30 mouse cellular contexts compared by ENCODE assay signal in genomic region chr3:65353263-65354037, GRCm38 (mm10). TPM values are rescaled to one million over a fixed set of nuclear protein-coding genes. Genes with fewer than 3 reads are reported as not detected.
DNase-seq lines count a peak whose midpoint lies in the region; ATAC-seq lines count a peak whose summit lies in the region.
"Had no signal": no experiment of that assay in that cellular context is flagged by ENCODE, and none has a peak within 500 bp of the region (broad histone marks: within the 10 kb centered on the region; RNA-seq: fewer than 3 reads in every experiment).

No protein-coding gene starts in this region.

- no peak overlapping the region for H3K4me2 ChIP-seq in hindbrain, embryonic 16.5 days (ENCODE audit: low read length)
- no peak overlapping the region for H3K4me2 ChIP-seq in hindbrain, embryonic 13.5 days
- H3K4me2 ChIP-seq in lung, embryonic 16.5 days (ENCODE audit: low read depth, low read length), result no peak overlapping the region
- no peak overlapping the region for H3K4me2 ChIP-seq in heart, embryonic 12.5 days
- H3K4me2 ChIP-seq: embryonic facial prominence, embryonic 13.5 days; forebrain, embryonic 12.5 days; heart, embryonic 15.5 days; hindbrain, embryonic 15.5 days; intestine, embryonic 15.5 days; limb, embryonic 12.5 days; liver, embryonic 11.5 days; neural tube, embryonic 13.5 days had no signal

- DNase-seq in lung, postnatal 25 days (ENCODE audit: low spot score), result no peak
- DNase-seq in 416B (ENCODE audit: low read depth), result peak; percentile 33
- peak; percentile 1 for DNase-seq in T-cell, adult 2 months (ENCODE audit: low spot score)
- no peak for DNase-seq in urinary bladder, postnatal 25 days (ENCODE audit: low spot score)
- DNase-seq: adrenal gland, postnatal 14 days; cerebellum, postnatal 25 days; embryo, embryonic 11 days; gastrocnemius, postnatal 10 days; heart, adult 2 months; heart, postnatal 4 days; kidney, adult 9 months; layer of hippocampus, postnatal 36 days; liver, postnatal 0 days; midbrain, embryonic 14.5 days; right cerebral cortex, adult 18-20 months; right cerebral cortex, postnatal 4 days had no signal

- H3K4me3 ChIP-seq in hindbrain, embryonic 16.5 days (ENCODE audit: low read length), result no peak overlapping the region
- H3K4me3 ChIP-seq in hindbrain, embryonic 13.5 days, result no peak overlapping the region
- H3K4me3 ChIP-seq in lung, embryonic 16.5 days (ENCODE audit: low read length), result no peak overlapping the region
- H3K4me3 ChIP-seq in heart, embryonic 12.5 days, result no peak overlapping the region
- H3K4me3 ChIP-seq: embryonic facial prominence, embryonic 13.5 days; erythroblast, embryonic 14.5 days; forebrain, embryonic 12.5 days; heart, adult 2 months; heart, embryonic 15.5 days; hindbrain, embryonic 15.5 days; intestine, embryonic 15.5 days; limb, embryonic 12.5 days; megakaryocyte, embryonic 14.5 days; neural tube, embryonic 13.5 days had no signal

- H3K36me3 ChIP-seq in hindbrain, embryonic 16.5 days (ENCODE audit: control insufficient read depth, insufficient read depth, low read length), result no peaks in the 10 kb centered on the region
- no peaks in the 10 kb centered on the region for H3K36me3 ChIP-seq in hindbrain, embryonic 13.5 days
- no peaks in the 10 kb centered on the region for H3K36me3 ChIP-seq in lung, embryonic 16.5 days (ENCODE audit: control insufficient read depth, insufficient read depth, low read length)
- H3K36me3 ChIP-seq in heart, embryonic 12.5 days, result no peaks in the 10 kb centered on the region
- H3K36me3 ChIP-seq: embryonic facial prominence, embryonic 13.5 days; forebrain, embryonic 12.5 days; heart, embryonic 15.5 days; hindbrain, embryonic 15.5 days; intestine, embryonic 15.5 days; limb, embryonic 12.5 days; neural tube, embryonic 13.5 days had no signal

- WGBS in hindbrain, embryonic 16.5 days, result 64% methylated on average over 10 of the region's 10 CpGs
- 71% methylated on average over 10 of the region's 10 CpGs for WGBS in hindbrain, embryonic 13.5 days
- 68% methylated on average over 10 of the region's 10 CpGs for WGBS in lung, embryonic 16.5 days
- WGBS in heart, embryonic 12.5 days, result 64% methylated on average over 10 of the region's 10 CpGs

- no peaks in the 10 kb centered on the region for H3K9me3 ChIP-seq in hindbrain, embryonic 16.5 days (ENCODE audit: control insufficient read depth, low read length)
- H3K9me3 ChIP-seq in hindbrain, embryonic 13.5 days, result no peaks in the 10 kb centered on the region
- H3K9me3 ChIP-seq in lung, embryonic 16.5 days (ENCODE audit: control insufficient read depth, low read length), result no peaks in the 10 kb centered on the region
- H3K9me3 ChIP-seq in heart, embryonic 12.5 days (replicated peaks), result no peaks in the 10 kb centered on the region
- H3K9me3 ChIP-seq: embryonic facial prominence, embryonic 13.5 days; forebrain, embryonic 12.5 days; heart, embryonic 15.5 days; hindbrain, embryonic 15.5 days; intestine, embryonic 15.5 days; limb, embryonic 12.5 days; megakaryocyte, embryonic 14.5 days; neural tube, embryonic 13.5 days had no signal

- ATAC-seq in hindbrain, embryonic 16.5 days, result 0 out of 2 replicates have a peak, but pooled peaks have one; percentile 10
- ATAC-seq in hindbrain, embryonic 13.5 days (ENCODE audit: low FRiP score), result no peak
- ATAC-seq in lung, embryonic 16.5 days (ENCODE audit: low read depth), result 0 out of 2 replicates have a peak, but pooled peaks have one; percentile 20
- ATAC-seq in heart, embryonic 12.5 days (ENCODE audit: insufficient number of reproducible peaks, low FRiP score), result no peak
- ATAC-seq: liver, postnatal 0 days had no signal

- H3K27me3 ChIP-seq in hindbrain, embryonic 16.5 days (replicated peaks; ENCODE audit: control insufficient read depth, insufficient read depth, low read length), result no peaks in the 10 kb centered on the region
- no peaks in the 10 kb centered on the region for H3K27me3 ChIP-seq in hindbrain, embryonic 13.5 days
- no peaks in the 10 kb centered on the region for H3K27me3 ChIP-seq in lung, embryonic 16.5 days (ENCODE audit: control insufficient read depth, insufficient read depth, low read depth, low read length)
- H3K27me3 ChIP-seq in heart, embryonic 12.5 days (replicated peaks), result no peaks in the 10 kb centered on the region
- H3K27me3 ChIP-seq: embryonic facial prominence, embryonic 13.5 days; forebrain, embryonic 12.5 days; heart, embryonic 15.5 days; hindbrain, embryonic 15.5 days; intestine, embryonic 15.5 days; limb, embryonic 12.5 days; megakaryocyte, embryonic 14.5 days; neural tube, embryonic 13.5 days had no signal

- H3K4me1 ChIP-seq in hindbrain, embryonic 16.5 days (ENCODE audit: control insufficient read depth, insufficient read depth, low read depth, low read length), result no peaks in the 10 kb centered on the region
- H3K4me1 ChIP-seq in hindbrain, embryonic 13.5 days (replicated peaks), result no peaks in the 10 kb centered on the region
- 0 out of 2 replicates have a peak, but pooled peaks cover 3% of the 10 kb centered on the region for H3K4me1 ChIP-seq in lung, embryonic 16.5 days (replicated peaks; ENCODE audit: control insufficient read depth, insufficient read depth, low read length)
- peaks cover 19% of the 10 kb centered on the region for H3K4me1 ChIP-seq in heart, embryonic 12.5 days (replicated peaks)
- H3K4me1 ChIP-seq: embryonic facial prominence, embryonic 13.5 days; hindbrain, embryonic 15.5 days; intestine, embryonic 15.5 days; limb, embryonic 12.5 days; neural tube, embryonic 13.5 days had no signal

- no peak overlapping the region for H3K9ac ChIP-seq in hindbrain, embryonic 16.5 days (ENCODE audit: low read depth, low read length)
- H3K9ac ChIP-seq in hindbrain, embryonic 13.5 days, result no peak overlapping the region
- H3K9ac ChIP-seq in lung, embryonic 16.5 days (ENCODE audit: low read length), result no peak overlapping the region
- H3K9ac ChIP-seq in heart, embryonic 12.5 days, result no peak overlapping the region
- H3K9ac ChIP-seq: embryonic facial prominence, embryonic 13.5 days; forebrain, embryonic 12.5 days; heart, embryonic 15.5 days; hindbrain, embryonic 15.5 days; intestine, embryonic 15.5 days; limb, embryonic 12.5 days; liver, postnatal 0 days; neural tube, embryonic 13.5 days had no signal

- no peak overlapping the region for H3K27ac ChIP-seq in hindbrain, embryonic 16.5 days (ENCODE audit: low read depth, low read length)
- no peak overlapping the region for H3K27ac ChIP-seq in hindbrain, embryonic 13.5 days
- H3K27ac ChIP-seq in lung, embryonic 16.5 days (ENCODE audit: low read length), result no peak overlapping the region
- no peak overlapping the region; the same call in 1 of the 2 replicates for H3K27ac ChIP-seq in heart, embryonic 12.5 days (ENCODE audit: poor library complexity, severe bottlenecking)
- H3K27ac ChIP-seq: embryonic facial prominence, embryonic 13.5 days; forebrain, embryonic 12.5 days; heart, adult 2 months; heart, embryonic 15.5 days; hindbrain, embryonic 15.5 days; intestine, embryonic 15.5 days; limb, embryonic 12.5 days; neural tube, embryonic 13.5 days had no signal

RNA-seq across cellular contexts. Expression of gene Ssr3, which starts 39.0 kb away (rescaled TPM):
- polyA plus RNA-seq in hindbrain, embryonic 16.5 days (2015; fragmentation: Nextera tagmentation; extraction: Ambion mirVana), result 171 and 180 TPM in 2 replicates
- 171 and 174 TPM in 2 replicates for polyA plus RNA-seq in hindbrain, embryonic 13.5 days (2015; fragmentation: Nextera tagmentation; extraction: Ambion mirVana)
- 301 and 311 TPM in 2 replicates for polyA plus RNA-seq in lung, embryonic 16.5 days (2015; fragmentation: Nextera tagmentation; extraction: Ambion mirVana)
- 248 and 252 TPM in 2 replicates for polyA plus RNA-seq in heart, embryonic 12.5 days (2016; fragmentation: Nextera tagmentation; extraction: Ambion mirVana)

Comparison
In these comparisons a context has a peak if more than half of its experiments do, and no peak if none do; other contexts are left out.
1. ATAC-seq: peak in hindbrain, embryonic 16.5 days (single experiment) and lung, embryonic 16.5 days (single experiment); none in hindbrain, embryonic 13.5 days (single experiment) and heart, embryonic 12.5 days (single experiment).
2. DNase-seq: peak in 416B (single experiment) and T-cell, adult 2 months (single experiment); none in lung, postnatal 25 days (single experiment) and urinary bladder, postnatal 25 days (single experiment).